Mouse (Mus musculus) testis, adult 2 months (tissue): ENCODE measurements at regions not wholly inside any gene's neighbourhood (a gene's known extent, or its start where the extent isn't known, plus 50 kb on each side); places are given as distances from the start of the nearest gene placed in this dataset.

Source experiments
- H3K27ac ChIP-seq: fragments of 200-500 bp; 2 replicates; pipeline ENCODE4 v1.5.1; 2012; ENCODE audit warnings: low read depth, low read length; ENCODE audit not compliant: control insufficient read depth, insufficient read depth
- H3K27me3 ChIP-seq: fragments of 200-500 bp; 2 replicates; pipeline ENCODE4 v1.6.1; 2012; ENCODE audit warnings: mild to moderate bottlenecking, low read length, moderate library complexity; ENCODE audit not compliant: control insufficient read depth, insufficient read depth
- H3K36me3 ChIP-seq: fragments of 200-500 bp; 2 replicates; pipeline ENCODE4 v1.6.1; 2012; ENCODE audit warnings: mild to moderate bottlenecking, low read length; ENCODE audit not compliant: control insufficient read depth, insufficient read depth
- H3K4me1 ChIP-seq: fragments of 200-500 bp; 2 replicates; pipeline ENCODE4 v1.6.1; 2012; ENCODE audit warnings: low read length; ENCODE audit not compliant: control insufficient read depth, insufficient read depth
- H3K4me3 ChIP-seq: fragments of 200-500 bp; 2 replicates; pipeline ENCODE4 v1.5.1; 2012; ENCODE audit warnings: low read depth, mild to moderate bottlenecking, low read length, moderate library complexity, mixed read lengths; ENCODE audit not compliant: control insufficient read depth
- CTCF ChIP-seq: fragments of 200-500 bp; IDR thresholded peaks from 2 replicates; pipeline ENCODE4 v1.5.1; 2012; ENCODE audit warnings: low read depth, mild to moderate bottlenecking, inconsistent platforms, low read length, moderate library complexity; ENCODE audit not compliant: control insufficient read depth, insufficient read depth, insufficient replicate concordance
- POLR2A ChIP-seq: fragments of 200-500 bp; IDR thresholded peaks from 2 replicates; pipeline ENCODE4 v1.6.1; 2012; ENCODE audit warnings: low read depth, mild to moderate bottlenecking, inconsistent platforms, low read length, moderate library complexity; ENCODE audit not compliant: control insufficient read depth

DNA sequence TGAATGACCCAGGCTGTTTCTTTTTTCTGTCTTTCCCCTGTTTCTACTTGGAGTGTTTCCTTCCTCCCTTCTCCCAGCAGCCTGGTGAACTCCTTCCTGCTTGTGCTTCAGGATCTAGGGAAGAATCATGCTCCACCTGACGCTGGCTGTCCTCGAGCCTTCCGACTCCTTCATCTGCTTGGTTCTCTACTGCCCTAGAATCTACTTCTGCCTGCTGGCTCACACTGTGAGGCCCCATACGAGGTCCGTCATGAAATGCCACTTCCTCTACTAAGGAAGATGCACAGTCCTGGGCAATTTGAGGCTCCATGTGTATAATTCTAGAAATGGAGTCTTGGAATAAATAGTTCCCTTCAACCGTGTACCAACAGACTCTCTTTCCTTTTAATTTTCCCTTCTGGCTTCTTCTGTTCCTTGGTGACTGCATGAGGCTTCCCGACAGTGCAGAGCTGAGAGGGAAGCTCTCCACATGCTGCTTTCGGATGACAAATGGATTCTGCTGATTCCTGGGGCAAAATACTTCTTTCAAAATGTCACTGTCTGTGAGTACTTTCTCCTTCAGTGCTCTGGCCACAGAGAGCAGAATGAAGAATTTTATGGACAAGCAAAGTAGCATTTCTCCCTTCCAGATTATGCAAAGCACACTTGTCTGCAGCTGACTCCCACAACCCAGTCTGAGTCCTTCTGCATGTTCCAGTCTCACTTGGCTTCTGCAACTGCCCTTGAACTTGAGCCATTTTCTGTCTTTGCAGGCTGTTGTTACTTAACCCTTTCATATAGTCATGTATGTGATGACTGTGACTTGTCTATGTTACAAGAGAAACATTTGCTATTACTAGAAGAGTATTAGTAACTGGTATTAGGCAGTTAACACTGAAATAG lies 341.1 kb upstream of the Kif2a start:
- H3K27me3 ChIP-seq = no peaks in the 10 kb centered on the region
- no peak overlapping the region for H3K27ac ChIP-seq
- no peaks in the 10 kb centered on the region for H3K4me1 ChIP-seq
- no peaks in the 10 kb centered on the region for H3K36me3 ChIP-seq
- no peak for TF ChIP-seq CTCF
- TF ChIP-seq POLR2A = no peak
- H3K4me3 ChIP-seq = no peak overlapping the region

DNA sequence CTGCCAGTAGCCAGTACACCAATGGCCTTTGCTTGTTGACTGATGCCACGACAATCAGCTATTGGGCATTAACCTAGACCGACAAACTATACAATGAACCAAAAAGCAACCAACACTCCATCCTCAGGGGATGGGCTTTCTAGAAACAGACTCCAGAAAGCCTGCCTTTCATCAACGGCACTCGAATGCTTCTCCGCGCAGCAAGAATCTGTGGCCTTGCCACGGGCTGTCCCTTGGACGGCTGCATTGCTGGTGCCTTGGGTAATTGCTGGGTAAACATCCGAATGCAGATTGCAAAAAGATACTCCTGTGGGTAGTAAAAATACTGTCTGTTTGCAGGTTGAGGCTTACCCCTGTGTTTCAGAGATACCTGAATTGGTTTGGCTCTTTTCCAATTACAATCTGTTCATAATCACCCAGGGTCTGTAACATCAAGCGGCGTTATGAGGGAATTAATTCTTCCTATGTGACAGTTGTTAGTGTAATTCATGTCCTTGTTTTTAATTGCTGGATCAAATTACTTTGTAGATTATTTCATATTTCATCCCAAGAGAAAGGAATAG lies 319.0 kb upstream of the Kif2a start:
- no peak for TF ChIP-seq CTCF
- no peak for TF ChIP-seq POLR2A
- no peaks in the 10 kb centered on the region for H3K36me3 ChIP-seq
- no peak overlapping the region for H3K4me3 ChIP-seq
- H3K4me1 ChIP-seq = no peaks in the 10 kb centered on the region
- H3K27ac ChIP-seq = no peak overlapping the region
- no peaks in the 10 kb centered on the region for H3K27me3 ChIP-seq

GRCm38 (mm10) chr13:107338111-107338510 lies 316.2 kb upstream of the Kif2a start:
- H3K4me3 ChIP-seq = no peak overlapping the region
- TF ChIP-seq POLR2A (no peak), CTCF (no peak)
- no peaks in the 10 kb centered on the region for H3K27me3 ChIP-seq
- no peaks in the 10 kb centered on the region for H3K4me1 ChIP-seq
- H3K36me3 ChIP-seq = no peaks in the 10 kb centered on the region
- H3K27ac ChIP-seq = no peak overlapping the region

- TF ChIP-seq CTCF = no peak
- no peak for TF ChIP-seq POLR2A
- Histone ChIP-seq H3K4me1 (no peaks in the 10 kb centered on the region), H3K27me3 (no peaks in the 10 kb centered on the region), H3K36me3 (no peaks in the 10 kb centered on the region), H3K27ac (no peak overlapping the region), H3K4me3 (no peak overlapping the region)
These were observed 315.2 kb upstream of the Kif2a start for GRCm38 (mm10) chr13:107337111-107337510.

DNA sequence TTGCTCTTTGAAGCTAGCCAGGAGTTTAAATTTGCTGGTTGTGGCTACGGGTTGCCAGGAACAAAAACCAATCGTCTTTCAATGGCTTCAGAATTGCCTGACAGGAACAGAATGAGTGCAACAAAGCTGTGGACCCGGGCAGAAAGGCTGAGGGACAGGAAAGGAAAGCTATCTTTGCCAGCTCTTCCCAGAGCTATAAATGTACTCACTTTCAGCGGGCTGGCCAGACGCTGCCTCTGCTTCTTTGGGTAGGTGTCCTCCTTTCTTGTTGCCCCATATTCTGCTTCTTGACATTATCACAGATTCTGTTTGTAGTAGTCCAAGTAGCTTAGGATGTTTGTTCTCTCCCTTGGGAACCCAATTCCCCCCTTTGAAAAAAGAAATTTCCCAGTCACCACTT lies 307.4 kb upstream of the Kif2a start:
- Histone ChIP-seq H3K27ac (no peak overlapping the region), H3K27me3 (no peaks in the 10 kb centered on the region), H3K4me1 (no peaks in the 10 kb centered on the region), H3K4me3 (no peak overlapping the region), H3K36me3 (no peaks in the 10 kb centered on the region)
- TF ChIP-seq POLR2A = no peak
- TF ChIP-seq CTCF = no peak

DNA sequence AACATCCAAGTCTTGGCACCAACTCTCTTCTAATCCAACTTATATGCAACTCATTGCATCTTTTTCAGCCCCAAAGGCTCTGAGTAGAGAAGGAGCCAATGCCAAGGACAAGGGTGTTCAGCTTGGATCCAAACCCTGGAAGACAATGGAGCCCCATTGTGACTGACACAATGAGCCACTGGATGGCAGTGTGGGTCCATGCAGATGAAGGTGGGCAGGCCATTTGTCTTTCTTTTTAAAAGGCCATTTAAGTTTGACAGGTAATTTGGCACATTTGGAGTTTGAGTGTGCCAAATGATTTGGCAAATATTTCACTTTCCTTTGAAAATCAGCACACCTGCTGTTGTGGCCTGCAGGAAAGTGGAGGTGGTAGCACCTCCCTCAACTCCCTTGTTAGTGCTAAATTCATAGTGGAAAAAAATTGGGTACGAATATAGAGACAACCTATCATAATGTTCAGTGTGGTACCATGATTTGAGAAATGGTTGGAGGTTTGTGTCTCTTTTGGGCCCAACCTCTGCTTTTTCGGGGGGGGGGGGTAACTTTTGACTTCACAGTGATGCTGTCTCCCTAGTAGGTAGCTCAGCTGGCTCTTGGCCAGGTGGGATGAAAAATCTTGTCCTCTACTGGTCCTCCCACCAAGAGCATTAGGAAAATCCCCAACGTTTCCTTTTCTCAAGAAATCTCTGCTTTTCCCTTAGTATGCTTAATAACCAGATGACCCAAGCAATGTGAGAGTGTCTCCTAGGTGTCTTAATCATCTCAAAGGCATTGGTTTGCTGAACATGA lies 304.0 kb upstream of the Kif2a start:
- Histone ChIP-seq H3K4me1 (no peaks in the 10 kb centered on the region), H3K4me3 (no peak overlapping the region), H3K27ac (no peak overlapping the region), H3K36me3 (no peaks in the 10 kb centered on the region), H3K27me3 (no peaks in the 10 kb centered on the region)
- TF ChIP-seq POLR2A (no peak), CTCF (peak; percentile 45; the same call in 1 of the 2 replicates)

DNA sequence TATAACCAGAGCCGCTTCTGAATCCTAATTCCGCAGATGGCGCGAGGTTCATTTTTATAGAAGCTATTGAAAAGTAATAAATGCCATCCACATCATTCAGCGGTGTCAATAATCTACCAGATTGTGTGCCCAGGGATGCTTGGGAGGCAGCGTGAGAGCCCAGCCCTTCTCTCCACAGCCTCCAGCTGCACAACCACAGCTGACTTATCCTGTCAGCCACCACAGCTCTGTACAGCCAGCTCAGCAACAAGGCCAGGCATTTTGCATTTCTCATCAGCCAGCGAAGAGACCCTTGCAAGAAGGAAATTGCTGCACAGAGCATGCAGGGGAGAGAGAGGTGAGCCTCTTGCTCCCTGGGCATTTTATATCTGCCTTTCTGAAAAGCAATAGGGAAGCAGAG lies 292.8 kb upstream of the Kif2a start:
- Histone ChIP-seq H3K36me3 (no peaks in the 10 kb centered on the region), H3K27me3 (no peaks in the 10 kb centered on the region), H3K4me1 (no peaks in the 10 kb centered on the region; the same call in 1 of the 2 replicates), H3K4me3 (no peak overlapping the region), H3K27ac (no peak overlapping the region)
- TF ChIP-seq POLR2A (no peak), CTCF (no peak)
